Mouse (Mus musculus): ENCODE data around the gene Arntl.

The Arntl gene

GRCm38 (mm10) chr7:113207471-113208387 lies 464 bp downstream of the Arntl start:
- peak; percentile 54 for DNase-seq (ENCODE audit: low read depth, low spot score)

- DNase-seq (ENCODE audit: low read depth, low spot score), result no peak
These were observed 1.1 kb downstream of the Arntl start for GRCm38 (mm10) chr7:113208388-113208753.

GRCm38 (mm10) chr7:113210441-113210840 lies 3.2 kb downstream of the Arntl start:
- no peak for DNase-seq (ENCODE audit: low read depth, low spot score)

- DNase-seq (ENCODE audit: low read depth, low spot score), result no peak
These were observed 7.2 kb downstream of the Arntl start for GRCm38 (mm10) chr7:113214245-113215169.

GRCm38 (mm10) chr7:113216152-113216551 lies 8.9 kb downstream of the Arntl start:
- DNase-seq (ENCODE audit: low read depth, low spot score), result no peak

GRCm38 (mm10) chr7:113219416-113219815 lies 12.2 kb downstream of the Arntl start:
- peak; percentile 34 for DNase-seq (ENCODE audit: low read depth, low spot score)

- no peak for DNase-seq (ENCODE audit: low read depth, low spot score)
These were observed 12.6 kb downstream of the Arntl start for GRCm38 (mm10) chr7:113219864-113220263.

GRCm38 (mm10) chr7:113220691-113221238 lies 13.5 kb downstream of the Arntl start:
- DNase-seq (ENCODE audit: low read depth, low spot score), result no peak

GRCm38 (mm10) chr7:113222821-113223220 lies 15.6 kb downstream of the Arntl start:
- DNase-seq (ENCODE audit: low read depth, low spot score), result no peak

- DNase-seq (ENCODE audit: low read depth, low spot score), result no peak
These were observed 17.4 kb downstream of the Arntl start for GRCm38 (mm10) chr7:113224620-113225019.

- no peak for DNase-seq (ENCODE audit: low read depth, low spot score)
These were observed 21.2 kb downstream of the Arntl start for GRCm38 (mm10) chr7:113228498-113228897.

GRCm38 (mm10) chr7:113236135-113236534 lies 28.9 kb downstream of the Arntl start:
- DNase-seq (ENCODE audit: low read depth, low spot score), result no peak

GRCm38 (mm10) chr7:113238365-113238764 lies 31.1 kb downstream of the Arntl start:
- no peak for DNase-seq (ENCODE audit: low read depth, low spot score)

- DNase-seq (ENCODE audit: low read depth, low spot score), result no peak
These were observed 32.3 kb downstream of the Arntl start for GRCm38 (mm10) chr7:113239448-113240130.

GRCm38 (mm10) chr7:113240438-113240837 lies 33.2 kb downstream of the Arntl start:
- no peak for DNase-seq (ENCODE audit: low read depth, low spot score)

GRCm38 (mm10) chr7:113241901-113242661 lies 34.8 kb downstream of the Arntl start:
- no peak for DNase-seq (ENCODE audit: low read depth, low spot score)

- no peak for DNase-seq (ENCODE audit: low read depth, low spot score)
These were observed 35.4 kb downstream of the Arntl start for GRCm38 (mm10) chr7:113242688-113243087.

GRCm38 (mm10) chr7:113245144-113245543 lies 37.9 kb downstream of the Arntl start:
- no peak for DNase-seq (ENCODE audit: low read depth, low spot score)

- DNase-seq (ENCODE audit: low read depth, low spot score), result no peak
These were observed 39.2 kb downstream of the Arntl start for GRCm38 (mm10) chr7:113246512-113246911.

- DNase-seq (ENCODE audit: low read depth, low spot score), result no peak
These were observed 39.9 kb downstream of the Arntl start for GRCm38 (mm10) chr7:113247167-113247566.
